Mouse (Mus musculus) hindbrain, embryonic 15.5 days (tissue): ENCODE data around the gene Alg1. TPM values are rescaled to one million over a fixed set of nuclear protein-coding genes. Genes with fewer than 3 reads are reported as not detected.

Source experiments
- ATAC-seq: fragments of 200-750 bp; cut with Nextera tagmentation; 2 replicates; pipeline ENCODE4 v1.8.0; 2017; ENCODE audit warnings: low read depth, moderate number of reproducible peaks, moderate TSS enrichment; ENCODE audit not compliant: low FRiP score
- H3K27ac ChIP-seq: fragments of 300-500 bp; sonication (generic); replicated peaks from 2 replicates; pipeline ENCODE4 v1.5.1; 2015; ENCODE audit warnings: mild to moderate bottlenecking, inconsistent platforms
- H3K27me3 ChIP-seq: fragments of 300-500 bp; sonication (generic); 2 replicates; pipeline ENCODE4 v1.6.1; 2015; ENCODE audit warnings: control low read depth, inconsistent platforms
- H3K36me3 ChIP-seq: fragments of 300-500 bp; sonication (generic); 2 replicates; pipeline ENCODE4 v1.6.1; 2015; ENCODE audit warnings: control low read depth, inconsistent platforms
- H3K4me1 ChIP-seq: fragments of 300-500 bp; sonication (generic); replicated peaks from 2 replicates; pipeline ENCODE4 v1.6.1; 2015; ENCODE audit warnings: control low read depth, inconsistent platforms
- H3K4me2 ChIP-seq: fragments of 300-500 bp; sonication (generic); 2 replicates; pipeline ENCODE4 v1.6.1; 2015; ENCODE audit warnings: moderate library complexity, mild to moderate bottlenecking, inconsistent platforms
- H3K4me3 ChIP-seq: fragments of 300-500 bp; sonication (generic); 2 replicates; pipeline ENCODE4 v1.5.1; 2015; ENCODE audit warnings: mild to moderate bottlenecking, inconsistent platforms
- H3K9ac ChIP-seq: fragments of 300-500 bp; sonication (generic); 2 replicates; pipeline ENCODE4 v1.6.1; 2015; ENCODE audit warnings: inconsistent platforms
- H3K9me3 ChIP-seq: fragments of 300-500 bp; sonication (generic); 2 replicates; pipeline ENCODE4 v1.6.1; 2016; ENCODE audit warnings: control low read depth, inconsistent platforms
- WGBS: fragments of 180-500 bp; shearing (Covaris S2); methylation state at CpG from one replicate; pipeline ENCODE4 v1.1.7; 2015; 5-methylcytosine and 5-hydroxymethylcytosine counted together
- polyA plus RNA-seq: library from polyadenylated mRNA; unstranded; fragments of >200 nt; fragmentation: Nextera tagmentation; extraction: Ambion mirVana; gene quantifications from 2 replicates; pipeline ENCODE4 v1.2.1, GENCODE M21; 2015

Gene Alg1
- polyA plus RNA-seq, 1 experiment from 2014 or later: 43.6 TPM

- Histone ChIP-seq H3K27ac (no peak overlapping the region), H3K4me1 (no peaks in the 10 kb centered on the region), H3K4me3 (no peak overlapping the region), H3K4me2 (no peak overlapping the region), H3K27me3 (no peaks in the 10 kb centered on the region), H3K9me3 (no peaks in the 10 kb centered on the region), H3K36me3 (peaks cover 39% of the 10 kb centered on the region), H3K9ac (no peak overlapping the region)
- ATAC-seq: no peak
- 94% methylated on average over 6 of the region's 6 CpGs for WGBS
Measured at GRCm38 (mm10) chr16:5242882-5243281, 9.5 kb downstream of the Alg1 start.

DNA sequence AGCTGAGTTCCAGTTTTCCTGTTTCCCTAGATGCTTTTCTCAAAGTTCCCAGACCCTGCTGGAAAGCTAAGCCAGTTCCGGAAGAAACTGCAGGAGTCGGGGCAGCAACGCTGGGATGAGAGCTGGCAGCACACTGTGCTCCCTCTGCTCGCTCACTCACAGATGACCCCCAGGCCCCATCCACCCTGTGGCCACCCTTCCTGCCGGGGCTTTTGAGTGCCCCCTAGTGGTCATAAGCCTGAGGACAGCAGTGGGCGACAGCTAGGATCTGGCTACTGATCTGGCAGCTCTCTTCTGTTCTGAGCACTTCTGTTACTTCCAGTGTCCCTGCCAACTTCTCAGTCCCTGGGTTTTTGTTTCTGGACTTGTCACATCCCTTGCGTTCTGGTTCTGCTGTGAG lies 11.0 kb downstream of the Alg1 start:
- WGBS: 38% methylated on average over 7 of the region's 7 CpGs
- no peak overlapping the region for H3K4me3 ChIP-seq
- H3K9me3 ChIP-seq: no peaks in the 10 kb centered on the region
- no peak; the same call in 1 of the 2 replicates for ATAC-seq
- H3K27ac ChIP-seq: no peak overlapping the region
- no peaks in the 10 kb centered on the region for H3K4me1 ChIP-seq
- no peak overlapping the region for H3K4me2 ChIP-seq
- H3K27me3 ChIP-seq: no peaks in the 10 kb centered on the region
- H3K9ac ChIP-seq: no peak overlapping the region
- peaks cover 34% of the 10 kb centered on the region for H3K36me3 ChIP-seq

- WGBS: 87% methylated on average over 3 of the region's 3 CpGs
Measured at GRCm38 (mm10) chr16:5250891-5251290, 17.5 kb downstream of the Alg1 start.

GRCm38 (mm10) chr16:5252260-5252659 lies 18.8 kb downstream of the Alg1 start:
- Histone ChIP-seq H3K9me3 (no peaks in the 10 kb centered on the region), H3K4me2 (no peak overlapping the region), H3K4me1 (peaks cover 16% of the 10 kb centered on the region), H3K27ac (no peak overlapping the region), H3K4me3 (no peak overlapping the region), H3K9ac (no peak overlapping the region), H3K36me3 (peaks cover 5% of the 10 kb centered on the region; the same call in 1 of the 2 replicates), H3K27me3 (no peaks in the 10 kb centered on the region)
- ATAC-seq: no peak
- 90% methylated on average over 2 of the region's 2 CpGs for WGBS

More at GRCm38 (mm10) chr16:5250891-5251290, 17.5 kb downstream of the Alg1 start:
- H3K27me3 ChIP-seq: no peaks in the 10 kb centered on the region
- no peak for ATAC-seq
- no peak overlapping the region for H3K27ac ChIP-seq
- no peak overlapping the region for H3K4me2 ChIP-seq
- H3K36me3 ChIP-seq: peaks cover 6% of the 10 kb centered on the region; the same call in 1 of the 2 replicates
- H3K4me3 ChIP-seq: no peak overlapping the region
- H3K9me3 ChIP-seq: no peaks in the 10 kb centered on the region
- no peak overlapping the region for H3K9ac ChIP-seq
- peaks cover 9% of the 10 kb centered on the region for H3K4me1 ChIP-seq

- H3K4me2 ChIP-seq: peak overlapping the region; percentile 81
- peak overlapping the region; percentile 36; the same call in 1 of the 2 replicates for H3K27ac ChIP-seq
- no peaks in the 10 kb centered on the region for H3K27me3 ChIP-seq
- peak overlapping the region; percentile 55; the same call in 1 of the 2 replicates for H3K9ac ChIP-seq
- H3K4me1 ChIP-seq: peaks cover 16% of the 10 kb centered on the region
- H3K36me3 ChIP-seq: no peaks in the 10 kb centered on the region
- H3K4me3 ChIP-seq: peak overlapping the region; percentile 55
- no peaks in the 10 kb centered on the region for H3K9me3 ChIP-seq
- WGBS: 4% methylated on average over 15 of the region's 15 CpGs
- ATAC-seq: peak; percentile 17; the same call in 1 of the 2 replicates
Measured at GRCm38 (mm10) chr16:5254346-5255025, 21.1 kb downstream of the Alg1 start.

DNA sequence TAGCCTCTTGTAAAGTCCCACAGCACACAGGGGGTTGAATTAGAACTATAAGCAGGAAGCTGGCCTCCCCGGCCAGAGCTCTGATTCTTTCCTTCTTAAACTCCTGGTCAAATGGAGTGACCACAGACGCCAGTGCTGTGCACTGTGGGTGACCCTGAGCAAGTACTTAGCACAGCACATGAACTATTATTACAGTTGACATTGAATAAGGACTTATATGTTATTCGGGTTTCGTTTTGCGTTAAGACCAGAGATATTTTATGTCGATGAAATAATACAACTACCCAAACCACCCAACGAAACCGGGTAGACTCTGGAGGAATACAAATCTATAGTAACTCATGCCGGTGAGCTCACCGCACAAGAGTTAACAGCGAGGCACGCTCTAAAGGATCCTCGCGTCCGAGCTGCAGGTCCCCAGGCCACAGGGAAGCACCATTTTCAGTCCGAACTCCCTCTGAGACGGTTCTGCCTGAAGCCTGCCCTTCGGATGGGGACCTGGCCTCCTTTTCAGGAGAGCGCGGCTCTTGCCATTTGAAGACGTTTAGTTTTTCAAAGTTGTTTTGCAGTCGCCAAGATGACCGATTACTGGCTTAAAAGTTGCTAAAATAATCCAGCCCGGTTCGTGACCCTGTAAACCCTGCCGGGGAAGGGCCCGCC lies 21.8 kb downstream of the Alg1 start:
- Histone ChIP-seq H3K4me3 (peak overlapping the region; percentile 55), H3K4me1 (peaks cover 16% of the 10 kb centered on the region), H3K27ac (peak overlapping the region; percentile 49; the same call in 1 of the 2 replicates), H3K9ac (peak overlapping the region; percentile 55), H3K9me3 (no peaks in the 10 kb centered on the region), H3K36me3 (no peaks in the 10 kb centered on the region), H3K4me2 (peak overlapping the region; percentile 81), H3K27me3 (no peaks in the 10 kb centered on the region)
- WGBS: 2% methylated on average over 27 of the region's 27 CpGs
- no peak for ATAC-seq

DNA sequence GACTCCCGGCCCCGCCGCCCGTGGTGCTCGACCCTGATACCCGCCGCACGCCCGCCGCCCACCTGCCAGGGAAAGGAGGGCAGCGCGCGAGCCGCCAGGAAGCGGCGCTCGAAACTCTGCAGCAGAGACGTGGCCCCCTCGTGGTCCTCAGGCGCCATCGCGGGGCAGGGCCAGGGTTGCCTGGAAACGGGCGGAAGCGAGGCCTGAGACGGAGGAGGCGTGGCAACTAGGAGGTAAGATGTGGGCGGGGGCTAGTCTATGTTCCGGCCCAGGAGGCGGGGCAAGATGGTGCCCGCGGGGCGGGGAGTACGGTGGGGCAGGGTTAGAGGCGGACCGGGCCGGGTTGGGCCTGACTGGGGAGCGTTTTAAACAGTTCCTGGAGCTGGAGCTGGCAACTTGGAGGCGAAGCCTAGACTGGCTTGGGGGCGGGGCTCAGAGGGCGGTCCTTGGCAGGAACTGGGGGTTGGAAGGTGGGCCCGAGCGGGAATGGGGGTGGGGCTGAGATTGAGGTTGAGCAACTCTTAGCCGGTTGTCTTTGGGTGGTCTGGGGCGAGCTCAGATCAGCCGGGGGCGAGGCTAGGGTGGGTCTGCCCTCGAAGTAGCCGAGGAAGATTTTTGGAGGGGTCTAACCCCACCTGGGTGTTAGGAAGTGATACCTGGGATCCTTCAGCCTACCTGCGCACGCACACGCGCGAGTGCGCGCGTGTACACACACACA lies 22.5 kb downstream of the Alg1 start, which contains the start of gene Eef2kmt:
Eef2kmt (minus strand) TSS at position 205 of the 718 bp plus-strand sequence.
- peak within 1 kb of the TSS; percentile 49; the same call in 1 of the 2 replicates for H3K27ac ChIP-seq
- H3K36me3 ChIP-seq: no peaks in the 10 kb centered on the region
- H3K4me1 ChIP-seq: peaks cover 16% of the 10 kb centered on the region
- WGBS: 1% methylated on average over 57 of the region's 57 CpGs
- H3K4me3 ChIP-seq: peak within 1 kb of the TSS; percentile 55
- H3K9me3 ChIP-seq: no peaks in the 10 kb centered on the region
- H3K4me2 ChIP-seq: peak within 1 kb of the TSS; percentile 81
- peak within 1 kb of the TSS; percentile 55 for H3K9ac ChIP-seq
- H3K27me3 ChIP-seq: no peaks in the 10 kb centered on the region
- peak; percentile 98 for ATAC-seq

- no peak overlapping the region for H3K4me3 ChIP-seq
- no peak overlapping the region for H3K9ac ChIP-seq
- no peaks in the 10 kb centered on the region for H3K27me3 ChIP-seq
- H3K36me3 ChIP-seq: no peaks in the 10 kb centered on the region
- H3K4me1 ChIP-seq: no peaks in the 10 kb centered on the region
- WGBS: 83% methylated on average over 8 of the region's 8 CpGs
- no peak overlapping the region for H3K27ac ChIP-seq
- H3K9me3 ChIP-seq: 0 out of 2 replicates have a peak, but pooled peaks cover 4% of the 10 kb centered on the region
- no peak overlapping the region for H3K4me2 ChIP-seq
- no peak for ATAC-seq
Measured at GRCm38 (mm10) chr16:5263156-5263555, 29.7 kb downstream of the Alg1 start.

- Histone ChIP-seq H3K36me3 (no peaks in the 10 kb centered on the region), H3K9ac (no peak overlapping the region), H3K27ac (no peak overlapping the region), H3K9me3 (0 out of 2 replicates have a peak, but pooled peaks cover 4% of the 10 kb centered on the region), H3K27me3 (no peaks in the 10 kb centered on the region), H3K4me2 (no peak overlapping the region), H3K4me1 (no peaks in the 10 kb centered on the region), H3K4me3 (no peak overlapping the region)
- 90% methylated on average over 7 of the region's 7 CpGs for WGBS
- ATAC-seq: no peak
Measured at GRCm38 (mm10) chr16:5263926-5264325, 30.5 kb downstream of the Alg1 start.

- Histone ChIP-seq H3K9me3 (0 out of 2 replicates have a peak, but pooled peaks cover under 1% of the 10 kb centered on the region), H3K9ac (no peak overlapping the region), H3K4me3 (no peak overlapping the region), H3K27me3 (no peaks in the 10 kb centered on the region), H3K36me3 (no peaks in the 10 kb centered on the region), H3K27ac (no peak overlapping the region), H3K4me1 (no peaks in the 10 kb centered on the region), H3K4me2 (no peak overlapping the region)
- ATAC-seq: no peak
- WGBS: 90% methylated on average over 4 of the region's 4 CpGs
Measured at GRCm38 (mm10) chr16:5271411-5272035, 38.1 kb downstream of the Alg1 start.

DNA sequence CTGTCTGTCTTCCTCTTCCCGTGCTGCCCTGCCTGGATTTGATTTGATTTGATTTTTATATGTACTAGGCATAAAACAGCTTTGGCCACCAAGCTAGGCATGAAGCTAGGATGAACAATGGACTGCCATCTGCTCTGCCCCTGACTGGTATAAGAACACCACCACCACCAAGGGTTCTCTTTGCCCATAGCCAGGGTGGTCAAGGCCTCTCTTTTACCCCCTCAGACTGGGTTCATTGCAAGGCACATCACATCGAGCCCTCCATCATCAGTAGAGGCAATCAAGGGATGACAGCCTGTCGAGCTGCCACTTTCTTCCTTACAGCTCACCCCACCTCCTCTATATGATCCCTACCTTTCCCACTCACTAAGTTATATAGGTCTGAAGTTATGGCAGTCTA lies 39.0 kb downstream of the Alg1 start:
- H3K4me3 ChIP-seq: no peak overlapping the region
- ATAC-seq: no peak

More for the DNA sequence above, 39.0 kb downstream of the Alg1 start:
- Histone ChIP-seq H3K27me3 (no peaks in the 10 kb centered on the region), H3K4me2 (no peak overlapping the region), H3K27ac (no peak overlapping the region), H3K9ac (no peak overlapping the region), H3K36me3 (no peaks in the 10 kb centered on the region), H3K9me3 (no peaks in the 10 kb centered on the region), H3K4me1 (no peaks in the 10 kb centered on the region)
- 82% methylated on average over 3 of the region's 3 CpGs for WGBS
